Mouse (Mus musculus): ENCODE results near the gene Larp7.
A peak's percentile ranks its signal among the peaks of the same experiment; 100 is the strongest.

Gene Larp7

GRCm38 (mm10) chr3:127512794-127513335 is 40.3 kb downstream of the Larp7 start:
- DNase-seq (ENCODE audit: low spot score): no peak

GRCm38 (mm10) chr3:127511786-127512746 is 41.1 kb downstream of the Larp7 start:
- DNase-seq (ENCODE audit: low spot score): no peak

- no peak for DNase-seq (ENCODE audit: low spot score)
Observed at GRCm38 (mm10) chr3:127507878-127508783, 45.0 kb downstream of the Larp7 start.

GRCm38 (mm10) chr3:127498742-127499400 is 54.3 kb downstream of the Larp7 start, which contains the start of gene Ank2:
Gene Ank2, minus strand, starts transcription at chr3:127499350.
- DNase-seq (ENCODE audit: low spot score): peak; percentile 26

GRCm38 (mm10) chr3:127498197-127498741 is 54.9 kb downstream of the Larp7 start:
- DNase-seq (ENCODE audit: low spot score): no peak

- no peak for DNase-seq (ENCODE audit: low spot score)
Observed at GRCm38 (mm10) chr3:127492663-127493062, 60.5 kb downstream of the Larp7 start.

GRCm38 (mm10) chr3:127487302-127487701 is 65.8 kb downstream of the Larp7 start:
- no peak for DNase-seq (ENCODE audit: low spot score)

Data from urinary bladder, postnatal 14 days (tissue).